Mouse (Mus musculus) brain, embryonic 14.5 days (tissue): ENCODE measurements around the gene Zranb1.

Experiments used
- CTCF ChIP-seq: fragments of 200-500 bp; IDR thresholded peaks from 2 replicates; pipeline ENCODE4 v1.5.1; 2012; ENCODE audit warnings: inconsistent platforms, mild to moderate bottlenecking, moderate library complexity, borderline replicate concordance; ENCODE audit not compliant: insufficient read depth, insufficient read length; ENCODE audit errors: extremely low read depth
- POLR2A ChIP-seq: fragments of 200-500 bp; IDR thresholded peaks from 2 replicates; pipeline ENCODE4 v1.6.1; 2012; ENCODE audit warnings: mild to moderate bottlenecking, inconsistent platforms, borderline replicate concordance; ENCODE audit not compliant: poor library complexity, insufficient read depth, insufficient read length, severe bottlenecking; ENCODE audit errors: extremely low read depth

DNA sequence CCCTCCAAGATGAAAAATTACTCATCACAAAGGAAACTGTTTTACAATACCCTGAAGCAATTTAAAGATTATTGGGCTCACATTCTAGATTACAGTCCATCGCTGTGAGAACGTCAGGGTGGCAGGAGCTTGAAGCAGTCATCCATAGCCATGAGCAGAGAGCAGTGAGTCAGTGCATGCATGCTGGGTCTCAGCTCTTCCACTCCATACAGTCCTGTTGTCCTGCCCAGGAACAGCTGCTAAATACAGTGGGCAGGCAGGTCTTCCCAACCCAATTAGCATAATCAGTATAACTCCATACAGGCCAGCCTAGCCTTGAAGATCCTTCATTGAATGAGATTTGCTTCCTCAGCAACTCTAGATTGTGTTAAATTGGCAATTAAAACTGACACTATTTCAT is 45.1 kb downstream of the Zranb1 start:
- TF ChIP-seq CTCF, result no peak
- TF ChIP-seq POLR2A, result no peak
